Mouse (Mus musculus) adipocyte (in vitro differentiated cells): ENCODE measurements at regions not wholly inside any gene's neighbourhood (a gene's known extent, or its start where the extent isn't known, plus 50 kb on each side); places are given as distances from the start of the nearest gene placed in this dataset.
A peak's percentile ranks its signal among the peaks of the same experiment; 100 is the strongest.

Experiments used
- DNase-seq: peaks from one replicate; pipeline ENCODE4 v3.0.0-alpha.2; 2016; ENCODE audit warnings: low spot score

DNA sequence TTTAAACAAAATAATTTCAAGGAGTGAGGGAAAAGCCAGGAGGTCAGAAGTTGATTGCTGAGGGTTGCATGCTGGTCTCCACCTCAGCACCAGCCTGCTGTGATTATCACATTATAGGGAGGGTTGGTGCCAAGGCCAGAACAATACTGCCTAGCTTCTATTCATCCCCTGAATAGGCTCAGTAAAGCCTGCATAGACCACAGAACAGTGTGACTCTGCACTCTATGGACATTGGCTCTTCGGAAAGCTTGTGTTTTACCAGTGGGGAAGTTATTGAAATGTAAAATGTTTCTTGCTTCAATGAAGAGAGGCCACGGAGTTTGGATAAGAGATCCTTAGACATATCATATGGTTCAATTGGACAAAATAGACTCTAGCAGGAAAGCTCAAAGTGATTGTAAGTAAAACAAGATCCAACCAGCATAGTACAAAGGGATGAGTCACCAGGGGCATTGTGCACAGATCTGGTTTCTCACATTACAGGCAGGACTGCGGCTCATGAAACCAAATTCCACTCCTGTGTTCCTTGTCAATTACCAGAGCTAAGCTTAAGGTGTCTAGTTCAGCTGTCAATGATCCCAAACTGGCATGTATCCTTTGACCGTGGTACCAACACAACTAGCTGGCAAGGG lies 320.8 kb upstream of the Cd180 start:
- no peak for DNase-seq

DNA sequence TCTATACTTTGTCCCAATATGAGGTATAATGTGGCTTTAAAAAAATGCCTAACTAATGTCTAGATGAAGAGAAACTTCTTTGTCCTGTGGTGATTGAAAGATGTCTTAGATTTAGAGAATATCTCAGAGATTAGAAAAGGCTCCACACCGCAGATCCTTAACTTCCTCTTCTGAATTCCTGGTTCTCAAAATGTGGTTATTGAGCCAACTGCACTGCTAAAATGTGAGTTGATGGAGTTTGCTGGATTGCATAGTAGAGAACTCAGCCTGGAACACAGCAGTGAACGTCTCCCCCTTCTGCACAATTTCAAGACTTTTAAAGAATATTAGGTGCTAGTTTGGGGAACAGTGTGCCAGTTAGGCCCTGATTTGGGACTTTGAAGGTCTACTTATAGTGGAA lies 312.7 kb upstream of the Cd180 start:
- no peak for DNase-seq

DNA sequence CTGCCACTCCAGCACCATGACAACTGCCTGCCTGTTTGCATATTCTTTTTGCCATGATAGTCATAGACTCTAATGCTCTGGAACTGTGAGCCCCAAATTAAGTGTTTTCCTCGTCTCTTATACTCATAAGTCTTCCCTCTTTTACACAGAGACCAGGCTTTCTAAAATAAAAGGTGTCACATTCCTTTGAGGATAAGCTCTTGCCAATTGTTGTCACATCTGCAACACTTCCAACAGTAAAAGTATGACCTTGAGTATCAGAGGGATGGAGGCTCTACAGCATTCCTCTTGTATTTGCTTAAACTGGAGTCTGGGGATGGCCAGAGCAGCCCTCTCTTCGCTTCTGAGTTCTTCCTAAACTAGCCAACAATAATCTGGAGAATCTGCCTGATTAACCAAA lies 301.4 kb upstream of the Cd180 start:
- DNase-seq, result no peak

DNA sequence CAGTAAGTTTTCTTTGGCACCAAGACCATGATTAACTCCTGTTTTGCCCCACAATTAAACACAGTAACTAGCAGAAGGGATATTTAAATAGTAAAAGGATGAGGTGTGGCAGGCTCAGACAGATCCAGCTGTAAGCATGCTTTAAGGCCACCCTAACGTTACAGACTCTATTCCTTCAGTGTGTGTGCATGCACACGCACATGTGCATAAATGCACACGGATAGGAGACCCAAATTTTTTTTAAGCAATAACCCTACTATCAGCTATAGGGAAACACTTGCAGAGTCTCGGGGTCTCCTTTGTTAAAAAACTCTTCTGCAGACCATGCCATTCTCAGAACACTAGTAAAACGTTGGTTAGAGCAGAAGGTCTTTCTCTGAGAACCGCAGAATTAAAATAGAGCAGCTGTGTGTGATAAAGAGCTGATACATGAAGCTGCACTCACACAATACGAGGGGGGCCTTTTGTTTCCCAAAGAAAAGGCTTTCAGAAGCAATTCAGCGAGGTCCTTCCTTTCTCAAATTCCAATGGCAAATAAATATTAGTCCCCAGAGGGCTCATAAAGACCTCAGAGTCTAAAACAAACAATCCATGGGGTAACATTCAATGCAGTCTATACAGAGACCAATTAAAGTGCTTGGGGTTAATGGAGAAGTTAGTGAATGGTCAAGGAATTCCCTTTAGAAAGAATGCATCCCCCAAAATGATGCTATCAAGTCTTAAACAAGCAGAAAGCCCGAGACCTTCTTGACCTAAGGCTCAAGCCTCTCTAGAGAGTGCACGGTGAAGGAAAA lies 300.3 kb upstream of the Cd180 start:
- no peak for DNase-seq

DNA sequence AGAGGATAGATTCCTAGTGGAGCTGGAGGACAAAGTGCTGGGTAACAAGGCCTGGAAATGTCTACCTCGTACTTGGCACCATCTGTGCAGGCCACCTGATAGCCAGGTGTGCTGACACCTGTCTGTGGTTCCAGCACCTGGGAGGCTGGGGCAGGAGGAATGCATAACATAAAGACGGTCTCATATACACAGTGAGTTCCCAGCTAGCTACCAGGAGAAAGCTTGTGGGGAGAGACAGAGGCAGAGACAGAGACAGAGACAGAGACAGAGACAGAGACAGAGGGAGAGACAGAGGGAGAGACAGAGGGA lies 299.7 kb upstream of the Cd180 start:
- no peak for DNase-seq

DNA sequence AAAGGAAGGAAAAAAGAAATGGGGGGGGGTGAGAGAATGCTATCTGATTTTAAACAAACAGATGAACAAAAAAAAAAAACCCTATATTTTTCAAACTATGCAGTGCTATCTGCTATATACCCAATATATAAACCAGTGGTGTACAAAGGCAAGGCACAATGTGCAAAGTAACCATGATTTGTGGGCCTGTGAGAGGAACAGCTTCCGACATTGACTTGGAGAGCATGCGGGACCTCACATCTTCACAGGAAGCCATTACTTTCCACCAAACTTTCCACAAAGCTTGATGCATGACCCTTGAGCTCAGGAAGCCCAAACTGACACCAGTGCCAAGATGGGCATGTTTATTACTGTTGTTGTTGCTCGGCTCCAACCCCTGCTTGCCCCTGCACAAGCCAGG lies 299.3 kb upstream of the Cd180 start:
- DNase-seq, result no peak

DNA sequence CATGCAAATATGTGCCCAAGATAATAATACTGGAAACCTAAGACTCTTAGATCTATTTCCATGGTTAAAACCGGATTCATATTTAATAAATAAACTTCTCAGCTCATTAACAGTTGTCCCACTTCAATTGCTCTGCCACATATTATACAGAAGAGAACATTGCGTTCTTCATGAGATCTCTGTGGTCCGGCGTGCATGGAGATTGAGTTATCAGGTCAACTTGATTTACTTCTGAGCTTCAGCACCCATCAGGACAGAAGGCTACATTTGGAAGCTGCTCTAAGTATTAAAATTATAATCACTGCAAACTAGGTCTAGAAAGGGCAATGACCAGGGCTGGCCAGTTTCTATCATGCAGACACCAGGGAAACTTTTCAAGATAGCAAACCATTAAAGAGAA lies 295.9 kb upstream of the Cd180 start:
- no peak for DNase-seq

DNA sequence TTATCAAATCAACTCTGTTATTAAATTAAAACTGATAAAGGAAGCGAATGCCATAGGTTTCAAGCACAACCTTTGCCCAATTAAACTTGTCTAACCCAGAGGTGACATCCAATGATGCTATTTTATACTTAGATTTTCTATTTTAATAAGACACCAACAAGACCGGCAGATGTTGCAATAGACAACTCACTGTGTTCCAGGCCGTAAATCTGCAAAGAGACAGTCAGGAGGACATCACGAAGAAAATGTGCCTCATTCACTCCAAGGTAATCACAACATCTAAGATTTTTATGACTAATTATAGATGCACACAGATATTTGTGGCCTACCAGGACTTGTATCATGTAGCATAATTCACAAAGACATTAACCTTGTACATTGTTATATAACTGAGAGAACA lies 281.5 kb upstream of the Cd180 start:
- DNase-seq, result peak; percentile 22

DNA sequence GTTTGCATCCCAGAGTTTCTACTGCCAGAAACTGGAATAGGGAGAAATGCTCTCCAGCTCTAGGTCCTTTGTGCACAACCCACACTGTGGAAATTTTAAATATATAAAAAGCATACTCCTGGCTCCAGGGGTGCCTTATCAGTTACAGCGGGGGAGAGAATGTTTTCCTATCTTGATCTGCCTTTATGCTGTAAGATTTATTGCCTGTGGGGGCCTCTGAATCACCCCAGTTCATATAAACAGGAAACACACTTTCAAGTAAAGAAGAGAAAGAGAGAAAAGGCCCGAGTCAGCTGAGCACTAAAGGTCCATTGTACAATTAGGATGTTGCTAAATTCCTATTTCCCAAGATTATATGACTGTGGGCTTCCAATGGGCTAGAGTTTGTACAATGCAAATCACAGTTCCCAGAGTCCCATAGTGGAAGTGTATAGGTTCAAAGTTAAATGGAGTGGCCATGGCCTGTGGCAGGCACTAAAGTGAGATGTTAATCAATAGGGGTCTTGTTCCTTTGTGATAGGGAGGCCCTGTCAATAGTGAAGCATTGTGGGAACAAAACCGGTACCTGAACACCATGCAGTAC lies 258.9 kb upstream of the Cd180 start:
- no peak for DNase-seq

DNA sequence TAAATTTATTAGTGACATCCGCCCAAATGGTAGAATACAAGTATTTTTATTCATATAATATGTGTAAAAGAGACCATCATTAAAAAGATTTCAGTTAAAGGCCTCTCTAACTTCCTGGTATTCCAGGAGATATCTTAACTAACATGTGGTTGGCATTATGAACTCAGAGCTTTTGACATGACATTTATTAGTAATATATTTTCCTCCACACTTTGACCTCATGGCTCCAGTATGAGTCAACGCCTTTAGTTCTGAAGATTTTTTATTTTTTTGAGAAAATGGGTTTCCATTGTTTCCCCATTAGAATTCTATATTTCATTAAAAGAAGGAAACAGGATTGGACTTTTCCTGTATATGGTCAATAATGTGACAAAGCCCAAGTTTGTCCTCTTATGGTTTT lies 250.7 kb upstream of the Cd180 start:
- DNase-seq, result no peak

DNA sequence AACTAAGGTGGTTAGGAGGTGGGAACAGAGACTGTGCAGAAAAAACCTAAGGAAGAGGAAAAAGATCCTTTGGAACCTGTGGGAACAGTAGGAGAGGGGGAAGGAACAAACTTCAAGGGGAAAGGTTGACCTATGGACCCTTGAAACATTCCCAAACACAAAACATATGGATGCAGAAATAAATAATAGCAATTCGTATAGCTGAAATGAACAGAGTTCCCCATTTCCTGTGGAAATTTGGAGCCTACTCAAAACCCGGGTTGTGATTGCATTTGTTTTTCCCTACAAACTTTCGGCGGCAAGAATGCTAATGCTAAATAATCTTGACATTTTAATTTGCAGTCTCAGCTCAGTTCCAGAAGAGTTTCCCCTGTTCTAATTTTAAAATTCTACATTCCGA lies 246.0 kb upstream of the Cd180 start:
- no peak for DNase-seq

DNA sequence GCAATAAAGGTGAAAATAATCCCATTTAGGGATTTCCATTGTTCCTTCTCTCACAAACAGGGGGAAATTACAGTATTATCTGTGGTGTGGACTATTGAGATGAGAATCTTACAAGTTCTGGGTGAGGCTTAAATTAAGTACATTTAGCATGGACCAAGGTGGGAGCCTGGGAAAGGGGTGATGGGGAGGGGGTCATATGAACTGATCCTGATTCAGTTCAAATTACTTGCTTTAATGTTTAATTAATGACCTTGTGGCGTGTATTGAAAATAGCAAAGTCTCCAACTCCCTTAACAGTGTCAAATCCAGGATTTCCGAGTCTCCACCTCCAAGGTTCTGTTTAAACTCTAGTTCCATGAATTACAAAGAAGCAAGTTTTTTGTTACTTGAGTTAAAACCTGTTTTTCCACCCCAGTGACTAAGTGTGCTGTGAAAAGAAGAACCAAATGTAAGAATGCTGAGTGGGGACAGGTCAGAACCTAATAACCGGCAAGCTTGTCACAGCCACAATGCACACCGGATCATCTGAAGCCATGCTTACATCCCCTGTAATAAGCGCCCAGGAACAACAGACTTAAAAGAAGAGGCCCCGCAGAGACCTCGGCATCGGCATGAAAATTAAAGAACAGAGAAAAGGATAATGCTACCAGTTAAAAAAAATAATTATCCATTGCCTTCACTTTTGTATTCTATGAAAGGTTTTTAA lies 243.8 kb upstream of the Cd180 start:
- no peak for DNase-seq

DNA sequence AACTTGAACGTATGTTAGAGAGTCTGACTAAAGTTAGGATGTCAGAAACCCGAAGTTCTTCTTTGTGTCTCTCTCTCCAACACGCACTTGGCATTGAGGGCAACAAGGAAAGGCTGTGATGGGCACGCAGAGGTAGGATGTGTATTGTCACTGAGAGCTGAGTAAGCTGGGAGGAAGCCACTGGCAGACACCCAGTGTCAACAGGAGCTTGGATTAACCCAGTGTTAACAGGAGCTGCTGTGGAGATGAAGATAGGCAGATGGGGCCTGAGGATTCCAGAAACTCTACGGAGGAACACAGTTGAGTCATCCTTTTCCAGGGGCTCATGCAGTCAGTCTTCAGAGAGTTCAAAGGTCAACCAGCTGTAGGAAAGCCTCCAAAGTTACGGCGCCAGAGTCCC lies 242.2 kb upstream of the Cd180 start:
- DNase-seq, result no peak

DNA sequence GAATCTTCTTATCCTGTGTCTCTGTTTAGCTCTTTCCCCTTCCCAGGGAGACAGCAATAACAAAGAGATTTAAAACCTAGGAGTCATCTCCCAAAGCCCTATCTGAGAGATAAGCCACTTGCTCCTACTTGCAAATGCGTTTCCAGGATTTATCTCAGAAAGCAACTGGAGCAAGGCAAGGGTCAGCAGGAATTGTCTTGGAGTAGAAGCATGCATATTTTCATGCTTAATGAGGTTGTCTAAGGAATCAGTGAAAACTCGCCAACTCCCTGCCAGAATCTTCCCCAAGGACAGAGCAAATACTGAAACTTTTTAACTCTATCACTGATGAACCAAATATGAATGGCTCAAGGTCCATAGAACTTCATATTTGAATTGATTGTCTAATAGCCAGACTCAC lies 234.6 kb upstream of the Cd180 start:
- peak; percentile 50 for DNase-seq

DNA sequence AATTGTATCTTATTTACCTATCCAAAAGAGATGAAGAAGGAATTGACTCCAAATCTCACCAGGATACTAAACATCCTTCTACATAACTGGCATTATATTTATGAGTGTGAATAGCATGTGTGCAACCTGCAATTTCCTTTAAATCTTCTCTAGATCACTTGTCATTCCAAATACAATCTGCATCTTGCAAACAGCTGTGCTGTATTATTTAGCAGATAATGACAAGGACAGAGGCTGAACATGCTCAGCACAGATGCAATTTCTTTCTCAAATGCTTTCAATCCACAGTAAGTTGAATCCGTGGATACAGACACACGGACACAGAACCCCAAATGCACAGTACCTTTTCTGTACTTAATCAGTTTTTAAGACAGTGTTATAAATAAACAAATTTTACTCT lies 229.4 kb upstream of the Cd180 start:
- DNase-seq, result no peak

DNA sequence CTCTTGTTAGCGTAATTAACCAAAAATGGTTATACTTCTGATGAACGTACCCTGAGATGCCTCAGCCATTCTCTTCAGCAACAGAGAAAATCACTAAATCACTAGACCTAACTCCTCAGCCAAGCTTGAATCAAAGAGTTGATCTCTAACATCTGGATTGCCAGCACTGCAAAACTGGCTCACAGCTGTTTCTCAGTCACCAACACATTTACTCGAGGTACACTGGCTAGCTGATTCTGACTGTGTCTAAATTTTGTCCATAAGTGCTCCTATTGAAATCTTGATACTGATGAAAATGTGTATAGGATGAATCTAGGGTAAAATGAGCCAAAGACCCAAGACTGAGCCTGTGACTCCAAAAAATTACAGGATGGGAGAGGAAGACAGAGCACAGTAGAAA lies 211.5 kb upstream of the Cd180 start:
- DNase-seq, result no peak

DNA sequence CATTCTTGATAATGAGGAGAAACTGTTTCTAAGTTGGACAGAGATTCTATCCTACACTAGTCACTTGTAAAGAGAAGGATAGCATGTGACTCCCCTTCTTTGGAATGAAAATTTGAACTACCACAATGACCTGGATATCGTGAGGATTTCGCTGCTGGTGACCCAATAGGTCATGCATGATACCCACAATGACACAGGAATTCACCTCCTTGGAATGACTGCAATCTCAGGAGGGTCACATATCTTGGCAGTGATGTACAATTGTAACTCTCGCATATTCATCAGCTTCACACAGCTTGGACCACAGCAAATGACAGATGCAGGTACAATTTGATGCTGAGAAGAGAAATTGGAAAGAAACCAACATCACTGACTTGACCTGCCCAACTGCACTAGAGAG lies 210.9 kb upstream of the Cd180 start:
- DNase-seq, result no peak

DNA sequence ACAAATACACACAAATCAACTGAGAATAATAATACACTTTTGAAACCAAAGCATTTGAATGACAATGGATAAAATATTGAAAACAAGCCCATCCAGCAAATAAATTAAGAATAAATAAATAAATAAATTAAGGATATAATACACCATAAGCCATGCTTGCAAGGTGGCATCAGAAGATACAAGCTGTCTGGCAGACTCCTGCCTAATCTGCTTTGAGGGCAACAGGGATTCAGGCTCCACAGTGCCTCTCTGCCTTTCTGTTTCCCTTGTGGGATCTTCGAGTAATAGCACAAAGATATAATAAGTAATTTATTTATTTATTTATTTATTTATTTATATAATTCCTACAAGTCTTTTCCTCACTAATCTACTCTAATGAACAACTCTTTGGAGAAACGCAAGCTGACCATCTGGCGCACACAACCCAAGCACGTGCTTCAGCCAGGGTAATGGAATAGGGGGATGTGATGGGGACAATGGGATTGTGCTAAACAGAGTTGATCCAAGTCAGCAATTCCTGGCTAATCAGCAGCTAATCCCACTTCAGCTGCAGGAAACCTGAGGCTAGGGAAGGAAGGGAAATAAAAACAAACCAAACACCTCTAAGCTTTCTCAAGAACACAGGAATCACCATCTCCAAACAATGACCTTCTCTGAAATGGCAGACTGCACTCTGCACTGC lies 205.8 kb upstream of the Cd180 start:
- DNase-seq, result no peak

DNA sequence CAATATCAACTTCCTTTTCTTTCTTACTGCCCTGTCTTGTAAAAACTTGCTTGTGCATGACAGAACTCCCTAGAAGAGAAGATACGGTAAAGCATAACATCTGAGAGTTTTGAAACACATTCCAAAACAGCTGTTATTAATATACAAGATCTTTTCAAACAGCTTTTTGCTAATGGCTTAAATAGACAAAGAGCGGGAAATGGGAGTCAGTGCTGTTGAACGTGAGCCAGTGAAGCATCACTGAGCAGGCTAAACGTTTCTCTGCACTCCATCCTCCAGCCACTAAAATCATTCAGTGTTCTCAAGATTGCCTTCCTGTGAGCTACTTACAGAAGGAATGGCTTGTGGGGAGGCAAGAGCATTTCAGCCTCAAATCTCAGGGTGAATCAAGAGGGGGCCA lies 202.0 kb upstream of the Cd180 start:
- no peak for DNase-seq

DNA sequence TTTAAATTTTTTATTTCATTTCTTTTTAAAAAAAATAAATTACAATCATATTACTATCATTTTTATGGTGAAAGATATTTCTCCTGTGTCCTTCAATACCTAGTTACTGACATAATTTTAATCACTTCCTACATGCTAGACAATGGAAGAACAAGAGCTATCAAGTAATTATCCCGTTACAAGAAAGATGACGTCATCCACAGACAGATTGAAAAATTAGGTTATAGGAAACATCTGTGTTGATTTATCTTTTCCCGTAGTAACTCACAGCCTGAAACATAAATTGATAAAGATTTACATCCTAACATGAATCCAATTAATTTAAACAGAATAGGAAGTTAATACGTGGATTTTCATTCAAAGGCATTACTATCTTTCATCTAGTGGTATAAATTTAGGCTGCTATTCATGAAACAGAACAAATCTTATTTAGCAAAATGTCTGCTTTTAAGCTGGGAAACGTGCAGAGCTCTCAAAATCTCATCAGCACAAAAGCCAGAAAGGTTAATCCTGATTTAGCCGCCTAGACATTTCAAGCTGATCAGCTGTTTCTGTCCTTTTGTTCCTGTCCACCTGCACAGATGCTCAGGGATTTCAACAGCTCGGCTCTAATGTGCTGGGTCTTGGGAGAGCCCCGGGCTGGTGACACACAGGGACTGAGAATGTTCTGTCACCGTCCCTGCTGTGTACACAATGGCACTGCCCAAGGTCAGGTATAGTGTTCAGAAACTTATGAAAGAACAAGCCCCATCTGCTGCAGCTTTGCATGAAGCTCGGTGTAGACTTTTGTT lies 189.0 kb upstream of the Cd180 start:
- no peak for DNase-seq

DNA sequence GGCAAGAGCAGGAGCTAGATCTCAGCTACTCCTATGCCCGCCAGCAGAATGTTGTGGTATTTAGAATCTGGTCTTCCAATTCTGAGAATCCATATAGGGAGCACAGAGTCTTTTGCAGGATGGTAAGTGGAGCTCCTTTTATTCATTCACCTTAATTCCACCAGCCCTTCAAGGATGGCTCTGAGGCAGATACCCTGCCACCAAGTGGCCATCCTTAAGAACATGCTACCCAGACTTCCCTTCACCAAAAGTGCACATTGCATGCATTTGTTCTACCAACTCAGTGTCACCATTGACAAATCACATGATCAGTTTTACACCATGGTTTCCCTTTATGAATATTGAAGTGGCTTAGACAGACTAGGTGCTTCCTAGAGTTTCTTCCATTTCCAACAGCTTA lies 186.1 kb upstream of the Cd180 start:
- DNase-seq, result peak; percentile 17

DNA sequence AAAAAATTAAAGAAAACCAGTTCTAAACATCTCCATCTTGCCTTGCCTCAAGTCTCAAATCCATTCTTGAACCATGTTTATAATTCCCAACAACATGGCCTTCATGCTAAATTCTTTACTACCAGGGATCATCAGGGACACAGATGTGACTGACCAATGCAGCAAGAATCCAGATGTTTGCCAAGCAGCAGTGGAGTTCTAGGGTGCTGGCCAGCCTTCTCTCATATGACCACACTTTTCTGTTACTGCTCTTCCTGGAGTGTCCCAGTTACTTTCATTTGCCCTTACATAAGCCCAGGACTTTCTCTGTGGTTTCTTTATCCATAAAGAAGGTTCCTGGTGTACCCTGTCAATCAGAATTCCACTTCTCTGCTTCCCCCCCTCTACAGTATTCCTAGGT lies 185.4 kb upstream of the Cd180 start:
- peak; percentile 70 for DNase-seq
